Mouse (Mus musculus) hindbrain, embryonic 10.5 days (tissue): ENCODE results near the gene Ptprt. TPM values are rescaled to one million over a fixed set of nuclear protein-coding genes. Genes with fewer than 3 reads are reported as not detected.

Source experiments
- DNase-seq: peaks from one replicate; pipeline ENCODE4 v3.0.0-alpha.2; 2017; ENCODE audit warnings: low spot score
- H3K27ac ChIP-seq: fragments of 300-500 bp; sonication (generic); 2 replicates; pipeline ENCODE4 v1.5.1; 2016; ENCODE audit warnings: mild to moderate bottlenecking, moderate library complexity
- H3K27me3 ChIP-seq: fragments of 300-500 bp; sonication (generic); 2 replicates; pipeline ENCODE4 v1.6.1; 2016; ENCODE audit warnings: mild to moderate bottlenecking; ENCODE audit not compliant: poor library complexity, insufficient read depth, severe bottlenecking
- H3K36me3 ChIP-seq: fragments of 300-500 bp; sonication (generic); 2 replicates; pipeline ENCODE4 v1.6.1; 2016; ENCODE audit warnings: mild to moderate bottlenecking, moderate library complexity
- H3K4me1 ChIP-seq: fragments of 300-500 bp; sonication (generic); replicated peaks from 2 replicates; pipeline ENCODE4 v1.6.1; 2016; ENCODE audit warnings: mild to moderate bottlenecking
- H3K4me3 ChIP-seq: fragments of 300-500 bp; sonication (generic); 2 replicates; pipeline ENCODE4 v1.5.1; 2016; ENCODE audit warnings: mild to moderate bottlenecking, moderate library complexity
- H3K9me3 ChIP-seq: fragments of 300-500 bp; sonication (generic); 2 replicates; pipeline ENCODE4 v1.6.1; 2016; ENCODE audit warnings: mild to moderate bottlenecking, moderate library complexity
- WGBS: fragments of 180-500 bp; shearing (Covaris S2); methylation state at CpG from one replicate; pipeline ENCODE4 v1.1.7; 2016; 5-methylcytosine and 5-hydroxymethylcytosine counted together
- polyA plus RNA-seq: library from polyadenylated mRNA; unstranded; fragments of >200 nt; fragmentation: Nextera tagmentation; extraction: Ambion mirVana; gene quantifications from 2 replicates; pipeline ENCODE4 v1.2.1, GENCODE M21; 2016

The Ptprt gene
- polyA plus RNA-seq, 1 experiment from 2014 or later = 1.7 TPM

DNA sequence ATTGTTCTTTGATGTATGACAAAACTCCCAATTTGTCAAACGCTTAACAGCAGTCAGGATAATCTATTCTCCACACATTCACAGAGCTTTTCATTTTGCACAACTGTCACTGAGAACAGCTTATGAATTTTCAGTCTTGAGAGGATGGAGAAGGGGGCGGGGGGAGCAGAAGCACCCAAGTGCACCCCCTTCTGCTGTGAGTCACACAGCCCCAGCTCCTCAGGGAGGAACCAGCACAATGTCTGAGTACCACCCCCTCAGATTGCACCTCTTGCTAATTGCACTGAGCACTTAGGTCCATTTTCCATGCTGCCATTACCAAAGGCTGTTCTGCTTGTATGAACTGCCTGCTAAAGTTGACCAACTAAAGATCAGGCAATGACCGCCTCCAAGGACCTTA lies 578.6 kb downstream of the Ptprt start:
- Histone ChIP-seq H3K9me3 (no peaks in the 10 kb centered on the region), H3K4me1 (no peaks in the 10 kb centered on the region), H3K27me3 (0 out of 2 replicates have a peak, but pooled peaks cover 3% of the 10 kb centered on the region), H3K36me3 (no peaks in the 10 kb centered on the region), H3K27ac (no peak overlapping the region), H3K4me3 (no peak overlapping the region)
- 91% methylated on average over 3 of the region's 3 CpGs for WGBS
- DNase-seq = no peak

DNA sequence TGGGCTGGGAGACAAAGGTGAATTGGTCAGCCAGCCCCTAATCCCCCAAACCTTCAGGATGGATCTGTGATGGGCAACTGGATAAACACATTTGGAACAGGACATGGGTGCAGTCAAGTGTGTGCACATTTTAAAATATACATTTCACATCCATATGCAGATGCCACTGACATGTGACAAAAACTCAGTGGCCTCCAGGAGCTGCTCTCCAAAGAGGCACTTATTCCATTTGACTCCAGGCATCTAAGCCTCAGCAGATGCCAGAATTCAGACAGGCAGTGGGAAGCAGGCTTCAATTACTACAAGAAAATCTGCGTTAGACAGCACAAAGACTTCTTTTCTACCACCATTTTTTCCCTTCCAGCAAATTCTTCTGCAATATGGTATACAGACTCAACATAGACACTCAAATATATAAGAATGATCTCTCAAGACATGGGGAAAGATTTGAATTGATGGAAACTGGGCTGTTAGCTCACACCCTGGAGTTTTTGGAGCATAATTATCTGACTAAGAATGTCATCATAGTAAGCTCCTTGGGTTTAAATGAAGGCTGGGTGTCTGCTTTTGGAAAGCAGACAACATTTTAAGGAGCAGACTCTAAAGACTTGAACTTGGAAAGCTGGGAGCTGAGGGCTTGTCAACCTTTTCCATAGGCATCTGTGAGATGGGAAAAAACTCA lies 580.1 kb downstream of the Ptprt start:
- no peaks in the 10 kb centered on the region for H3K4me1 ChIP-seq
- H3K9me3 ChIP-seq = no peaks in the 10 kb centered on the region
- no peaks in the 10 kb centered on the region for H3K36me3 ChIP-seq
- no peak overlapping the region for H3K27ac ChIP-seq
- no peak for DNase-seq
- 82% methylated on average over 1 of the region's 1 CpGs for WGBS
- H3K4me3 ChIP-seq = no peak overlapping the region
- 0 out of 2 replicates have a peak, but pooled peaks cover 3% of the 10 kb centered on the region for H3K27me3 ChIP-seq

DNA sequence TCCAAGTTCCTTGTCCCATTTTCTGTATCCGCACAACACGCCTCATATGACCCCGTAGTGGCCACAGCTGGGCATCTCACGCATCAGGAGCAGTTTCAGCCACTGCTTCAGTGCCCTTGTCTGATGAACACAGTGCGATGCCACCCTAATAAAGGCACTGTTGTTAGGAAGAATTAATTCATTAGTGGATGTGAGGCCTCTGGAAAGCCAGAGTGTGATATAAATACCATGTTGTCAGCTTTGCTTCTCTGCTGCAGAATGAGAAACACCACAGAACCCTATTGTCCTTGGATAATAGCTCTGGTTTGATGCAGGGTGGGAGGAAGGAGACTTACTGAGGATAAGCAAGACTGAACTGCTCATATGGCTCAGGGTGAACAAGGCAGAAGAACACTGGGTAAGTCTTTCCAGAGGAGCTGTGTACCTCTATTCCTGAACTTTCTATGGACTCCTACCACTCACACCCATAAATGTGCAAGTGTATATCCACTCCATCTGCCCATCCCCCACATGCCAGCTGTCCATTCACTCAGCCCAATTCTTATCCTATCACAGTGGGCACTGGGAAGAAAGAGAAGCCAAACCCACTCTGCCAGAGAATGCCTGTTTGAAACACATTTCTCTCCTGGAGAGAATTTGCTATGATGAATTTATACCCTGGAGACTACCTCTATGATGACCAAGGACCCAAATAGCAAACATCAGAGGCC lies 582.2 kb downstream of the Ptprt start:
- DNase-seq = no peak
- Histone ChIP-seq H3K27ac (no peak overlapping the region), H3K4me1 (no peaks in the 10 kb centered on the region), H3K4me3 (no peak overlapping the region), H3K36me3 (no peaks in the 10 kb centered on the region), H3K27me3 (0 out of 2 replicates have a peak, but pooled peaks cover under 1% of the 10 kb centered on the region), H3K9me3 (no peaks in the 10 kb centered on the region)
- 91% methylated on average over 5 of the region's 5 CpGs for WGBS

DNA sequence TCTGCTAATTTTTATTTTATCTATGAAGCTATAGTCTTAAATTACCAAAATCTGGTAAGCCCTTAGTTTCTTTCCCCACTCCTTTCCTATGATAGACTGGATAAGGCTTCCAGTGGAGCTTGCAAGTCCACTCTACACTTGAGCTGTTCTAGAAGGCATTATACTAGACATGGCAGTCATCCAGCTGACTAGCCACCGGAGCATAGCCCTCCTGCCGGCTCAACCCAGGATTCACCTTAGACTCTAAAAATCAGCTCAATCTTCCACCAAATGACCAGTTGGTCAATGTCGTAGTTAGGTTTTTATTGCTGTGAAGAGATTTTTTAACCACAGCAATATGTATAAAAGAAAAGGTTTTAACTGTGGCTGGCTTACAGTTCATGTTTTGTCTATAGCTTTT lies 608.1 kb downstream of the Ptprt start:
- Histone ChIP-seq H3K4me1 (0 out of 2 replicates have a peak, but pooled peaks cover 2% of the 10 kb centered on the region), H3K4me3 (no peak overlapping the region), H3K36me3 (no peaks in the 10 kb centered on the region), H3K9me3 (no peaks in the 10 kb centered on the region), H3K27ac (no peak overlapping the region), H3K27me3 (no peaks in the 10 kb centered on the region)
- no peak for DNase-seq
- WGBS = 96% methylated on average over 3 of the region's 3 CpGs

DNA sequence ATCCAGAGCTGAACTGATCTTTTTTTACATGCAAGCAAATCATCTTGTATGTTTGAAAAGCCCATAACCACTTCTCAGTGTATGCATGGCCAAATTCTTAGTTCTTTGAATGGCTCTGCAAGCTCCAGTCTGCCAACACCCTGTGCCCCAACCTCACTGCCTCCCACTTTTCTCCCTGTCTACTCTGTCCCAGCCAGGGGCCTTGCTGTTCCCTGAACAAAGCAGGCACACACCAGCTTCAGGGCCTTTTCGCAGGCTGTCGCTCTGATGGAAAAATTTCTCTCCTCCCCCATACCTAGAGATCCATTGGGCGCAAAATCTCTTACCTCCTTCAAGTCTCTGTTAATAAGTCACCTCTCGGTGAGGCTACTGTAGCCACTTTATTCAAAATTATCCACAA lies 610.7 kb downstream of the Ptprt start:
- Histone ChIP-seq H3K27ac (no peak overlapping the region), H3K27me3 (no peaks in the 10 kb centered on the region)

DNA sequence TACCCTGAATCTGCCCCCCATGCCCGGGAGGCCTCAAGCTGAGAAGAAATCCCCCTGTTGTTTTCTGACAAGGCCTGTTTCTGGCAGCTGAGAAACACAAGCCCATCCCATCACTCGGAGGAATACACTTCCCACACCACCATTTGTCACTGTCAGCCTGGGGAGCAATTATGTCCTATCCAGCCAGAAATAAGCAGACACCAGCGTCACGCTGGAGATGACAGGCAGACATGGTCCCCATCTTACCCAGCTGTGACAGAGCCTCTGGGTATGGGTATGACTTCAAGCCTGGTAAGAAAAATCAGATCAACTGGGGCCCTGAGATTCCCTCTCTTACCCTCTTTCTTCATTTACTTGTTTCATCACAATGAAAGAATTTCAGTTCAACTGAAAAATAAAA lies 625.3 kb downstream of the Ptprt start:
- no peaks in the 10 kb centered on the region for H3K36me3 ChIP-seq
- peak; percentile 12 for DNase-seq
- 70% methylated on average over 4 of the region's 4 CpGs for WGBS
- H3K27me3 ChIP-seq = no peaks in the 10 kb centered on the region
- no peaks in the 10 kb centered on the region for H3K9me3 ChIP-seq
- H3K27ac ChIP-seq = no peak overlapping the region
- H3K4me1 ChIP-seq = no peaks in the 10 kb centered on the region
- H3K4me3 ChIP-seq = no peak overlapping the region

More for the DNA sequence above, 610.7 kb downstream of the Ptprt start:
- Histone ChIP-seq H3K36me3 (no peaks in the 10 kb centered on the region), H3K4me3 (no peak overlapping the region), H3K9me3 (no peaks in the 10 kb centered on the region), H3K4me1 (no peaks in the 10 kb centered on the region)
- no peak for DNase-seq
- WGBS = 73% methylated on average over 4 of the region's 4 CpGs

DNA sequence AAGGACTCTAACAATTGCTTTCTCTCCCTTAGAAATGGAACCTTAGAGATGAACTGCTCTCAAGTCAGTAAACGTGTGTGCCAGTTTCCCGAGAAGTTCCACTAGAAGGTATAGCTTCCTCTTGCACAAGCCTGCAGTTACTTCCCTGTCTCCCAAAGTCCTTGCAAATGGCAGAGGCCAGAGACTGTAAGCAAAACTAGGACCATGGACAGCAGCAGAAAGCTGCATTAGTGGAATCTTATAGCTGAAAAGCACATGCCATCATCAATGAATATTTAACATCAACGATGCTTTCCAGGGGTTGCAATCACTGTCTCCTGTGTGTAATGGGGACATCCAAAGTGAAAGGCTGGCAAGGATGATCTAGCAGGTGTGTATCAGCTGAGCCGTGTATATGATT lies 629.3 kb downstream of the Ptprt start:
- DNase-seq = peak; percentile 10
- H3K4me3 ChIP-seq = no peak overlapping the region
- H3K36me3 ChIP-seq = no peaks in the 10 kb centered on the region
- WGBS = 83% methylated on average over 4 of the region's 4 CpGs
- H3K27me3 ChIP-seq = no peaks in the 10 kb centered on the region
- H3K27ac ChIP-seq = no peak overlapping the region
- H3K9me3 ChIP-seq = no peaks in the 10 kb centered on the region
- H3K4me1 ChIP-seq = peaks cover 4% of the 10 kb centered on the region; the same call in 1 of the 2 replicates

DNA sequence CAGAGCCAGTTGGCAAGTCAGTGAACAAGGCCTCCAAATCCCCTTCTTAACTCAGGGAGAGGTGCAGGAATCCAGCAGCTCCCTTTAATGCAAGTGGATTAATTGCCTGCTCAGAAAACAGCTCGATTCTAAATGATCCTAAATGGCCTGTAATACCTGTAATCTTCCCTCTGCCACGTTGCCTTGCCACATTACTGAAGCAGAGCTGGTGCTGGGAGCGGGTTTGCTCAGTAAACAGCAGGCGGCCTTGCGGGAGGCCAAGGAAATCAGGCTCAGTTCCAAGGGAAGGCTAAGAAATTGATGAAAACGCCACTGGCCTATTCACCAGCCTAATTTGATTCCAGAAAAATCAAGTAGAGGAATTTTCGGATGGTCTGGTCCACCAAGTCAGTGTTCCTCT lies 659.9 kb downstream of the Ptprt start:
- Histone ChIP-seq H3K9me3 (no peaks in the 10 kb centered on the region), H3K36me3 (no peaks in the 10 kb centered on the region), H3K4me3 (no peak overlapping the region), H3K27ac (no peak overlapping the region), H3K27me3 (no peaks in the 10 kb centered on the region), H3K4me1 (no peaks in the 10 kb centered on the region)
- WGBS = 59% methylated on average over 7 of the region's 7 CpGs
- DNase-seq = no peak

DNA sequence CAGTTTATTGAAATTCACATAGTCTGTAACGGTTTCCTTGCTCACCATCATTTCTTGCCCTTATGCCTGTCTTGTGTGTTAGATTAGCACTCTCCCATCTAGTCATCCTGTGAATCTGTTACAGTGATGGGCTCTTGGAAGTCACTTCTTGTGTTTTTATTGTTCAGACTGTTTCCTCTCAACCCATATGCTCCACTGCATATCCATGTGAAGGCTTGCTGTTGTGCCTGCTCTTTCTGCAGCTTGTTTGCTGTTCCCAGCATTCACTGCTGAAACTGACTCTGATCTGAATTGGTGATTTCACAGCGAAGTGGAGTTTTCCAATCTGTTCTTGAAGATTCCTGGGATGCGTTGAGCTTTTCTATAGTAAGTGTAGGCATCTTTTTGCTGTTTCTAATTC lies 678.6 kb downstream of the Ptprt start:
- no peaks in the 10 kb centered on the region for H3K27me3 ChIP-seq
- H3K27ac ChIP-seq = no peak overlapping the region
- no peak for DNase-seq
- H3K9me3 ChIP-seq = no peaks in the 10 kb centered on the region
- no peaks in the 10 kb centered on the region for H3K4me1 ChIP-seq
- H3K36me3 ChIP-seq = no peaks in the 10 kb centered on the region
- no peak overlapping the region for H3K4me3 ChIP-seq
- 87% methylated on average over 3 of the region's 3 CpGs for WGBS

DNA sequence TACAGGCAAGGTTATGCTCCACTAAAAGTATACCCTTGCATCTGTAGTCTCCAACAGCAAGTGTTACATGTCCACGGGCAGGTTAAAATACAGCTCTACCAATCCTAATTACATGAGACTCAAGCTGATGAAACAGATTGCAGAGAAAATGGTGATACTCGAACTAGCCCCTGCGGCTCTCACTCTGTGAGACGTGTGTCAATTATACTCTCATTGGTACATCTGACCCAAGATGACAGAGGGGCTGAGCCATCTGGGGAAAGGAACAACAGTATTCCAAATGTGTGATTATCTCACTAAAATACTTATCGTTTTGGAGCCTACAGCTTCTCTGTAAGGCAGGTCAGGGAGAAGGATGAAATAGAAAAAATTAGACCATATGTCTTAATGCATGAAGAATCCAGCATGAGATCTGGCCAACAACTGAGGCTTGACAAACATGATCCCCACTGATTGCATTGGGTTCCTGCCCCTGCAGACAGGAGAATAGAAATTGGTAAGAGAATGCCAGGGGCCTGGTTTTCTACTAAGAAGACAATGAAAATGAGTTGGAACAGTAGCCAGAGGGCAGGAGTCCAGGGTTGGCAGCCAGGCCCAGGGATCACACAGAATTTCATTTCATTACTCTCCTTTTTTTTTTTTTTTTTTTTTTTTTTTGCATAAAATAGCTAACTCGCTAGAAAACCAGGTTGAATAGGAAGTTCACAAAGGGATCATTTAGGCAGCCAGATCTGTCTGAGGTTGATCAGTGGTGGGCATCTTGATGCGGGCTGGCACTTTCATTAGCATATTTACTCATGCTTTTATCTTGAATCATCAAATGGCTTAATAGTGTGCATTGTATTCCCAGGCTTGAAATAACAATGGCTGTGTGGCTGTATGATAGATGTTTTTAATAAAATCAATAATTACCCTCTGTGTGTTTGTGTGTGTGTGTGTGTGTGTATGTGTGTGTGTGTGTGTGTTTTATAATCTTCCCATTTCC lies 699.5 kb downstream of the Ptprt start:
- no peaks in the 10 kb centered on the region for H3K27me3 ChIP-seq
- WGBS = 88% methylated on average over 7 of the region's 7 CpGs
- no peak for DNase-seq

DNA sequence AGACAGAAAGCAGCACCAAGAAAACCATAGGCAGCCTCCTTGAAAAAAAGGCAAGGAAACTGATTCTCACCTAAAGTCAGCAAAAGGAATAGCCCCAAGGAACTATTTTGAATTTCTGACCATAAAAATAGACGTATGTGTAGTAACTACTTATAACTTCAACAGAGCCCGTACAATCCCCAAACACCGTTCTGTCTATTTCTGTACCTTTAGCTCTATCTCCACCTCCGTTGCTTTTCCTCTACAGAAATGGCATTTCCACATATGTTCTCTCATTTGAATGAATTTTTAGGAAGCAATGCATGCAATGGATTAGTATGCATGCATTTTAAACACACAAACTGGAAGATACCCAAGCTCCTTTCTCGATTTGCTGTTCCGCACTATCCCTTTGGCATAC lies 715.5 kb downstream of the Ptprt start:
- WGBS = 94% methylated on average over 6 of the region's 6 CpGs
- no peaks in the 10 kb centered on the region for H3K4me1 ChIP-seq
- no peaks in the 10 kb centered on the region for H3K27me3 ChIP-seq
- H3K36me3 ChIP-seq = no peaks in the 10 kb centered on the region
- H3K4me3 ChIP-seq = no peak overlapping the region
- no peak for DNase-seq
- H3K27ac ChIP-seq = no peak overlapping the region
- H3K9me3 ChIP-seq = no peaks in the 10 kb centered on the region

More for the DNA sequence above, 699.5 kb downstream of the Ptprt start:
- H3K9me3 ChIP-seq = no peaks in the 10 kb centered on the region
- no peak overlapping the region for H3K4me3 ChIP-seq
- no peak overlapping the region for H3K27ac ChIP-seq
- no peaks in the 10 kb centered on the region for H3K4me1 ChIP-seq
- no peaks in the 10 kb centered on the region for H3K36me3 ChIP-seq

DNA sequence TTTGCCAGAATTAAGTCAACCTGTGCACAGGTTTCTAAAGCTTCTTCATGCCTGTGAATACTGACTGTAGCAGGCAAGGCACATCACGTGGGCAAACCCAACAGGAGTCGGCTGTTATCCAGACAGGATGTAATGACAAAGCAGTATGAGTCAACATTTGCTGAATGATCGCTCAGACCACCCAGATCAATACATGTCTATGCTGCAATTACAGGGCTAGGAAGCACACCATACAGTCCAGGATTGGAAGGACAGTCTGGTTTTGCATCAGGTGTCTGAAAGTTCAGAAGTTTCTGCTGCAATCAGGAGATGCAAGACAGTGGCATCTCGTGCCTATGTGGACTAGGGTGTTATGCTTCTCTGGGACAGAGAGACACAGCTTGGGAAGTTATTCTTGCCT lies 716.3 kb downstream of the Ptprt start:
- 84% methylated on average over 4 of the region's 4 CpGs for whole genome bisulfite sequencing
- Histone ChIP-seq H3K4me3 (no peak overlapping the region), H3K4me1 (no peaks in the 10 kb centered on the region), H3K27me3 (no peaks in the 10 kb centered on the region), H3K36me3 (no peaks in the 10 kb centered on the region), H3K27ac (no peak overlapping the region), H3K9me3 (no peaks in the 10 kb centered on the region)
- DNase-seq = no peak
